Mouse (Mus musculus) heart, postnatal 0 days (tissue): ENCODE results near the gene Ncln.

Source experiments
- CTCF ChIP-seq: IDR thresholded peaks from 2 replicates; pipeline ENCODE4 v1.5.1; 2016; ENCODE audit warnings: antibody characterized with exemption, control low read depth, low read depth
- EP300 ChIP-seq: IDR thresholded peaks from 2 replicates; pipeline ENCODE4 v1.6.1; 2016; ENCODE audit warnings: antibody characterized with exemption, low read depth

GRCm38 (mm10) chr10:81523570-81523969, 27.4 kb upstream of the Ncln start:
- TF ChIP-seq CTCF = no peak
- TF ChIP-seq EP300 = no peak
